Mouse (Mus musculus): ENCODE data around the gene Hhat. TPM values are rescaled to one million over a fixed set of nuclear protein-coding genes. Genes with fewer than 3 reads are reported as not detected.

Gene Hhat
- polyA plus RNA-seq, 1 experiment: not detected

DNA sequence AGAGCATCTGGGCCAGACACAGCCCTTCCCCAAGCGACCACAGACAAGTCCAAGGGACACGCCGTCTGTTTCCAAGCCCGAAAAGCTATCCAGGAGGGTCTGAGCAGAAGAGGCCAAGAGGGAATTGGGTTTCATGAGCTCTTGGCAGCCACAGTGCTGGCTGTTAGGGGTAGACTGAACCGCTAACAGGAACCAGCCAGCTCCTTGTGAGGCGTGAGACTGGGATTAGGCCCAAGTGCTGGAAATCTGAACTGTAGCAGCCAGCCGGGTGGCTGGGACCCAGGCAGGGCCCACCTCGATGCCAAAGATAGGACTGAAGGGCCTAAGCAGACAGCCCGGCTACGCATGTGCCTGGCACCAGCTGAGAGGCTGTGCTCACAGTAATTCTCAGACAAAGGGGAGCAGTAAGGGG, 18.1 kb upstream of the Hhat start:
- Histone ChIP-seq H3K9me3 (ENCODE audit: control insufficient read depth, low read length) (no peaks in the 10 kb centered on the region), H3K36me3 (ENCODE audit: control insufficient read depth) (no peaks in the 10 kb centered on the region), H3K27me3 (ENCODE audit: control insufficient read depth) (no peaks in the 10 kb centered on the region), H3K4me3 (replicated peaks) (no peak overlapping the region), H3K4me1 (ENCODE audit: control insufficient read depth) (no peaks in the 10 kb centered on the region; the same call in 1 of the 2 replicates)
- TF ChIP-seq GATA1 (IDR thresholded peaks at IDR 0.05; ENCODE audit: low read length): no peak

DNA sequence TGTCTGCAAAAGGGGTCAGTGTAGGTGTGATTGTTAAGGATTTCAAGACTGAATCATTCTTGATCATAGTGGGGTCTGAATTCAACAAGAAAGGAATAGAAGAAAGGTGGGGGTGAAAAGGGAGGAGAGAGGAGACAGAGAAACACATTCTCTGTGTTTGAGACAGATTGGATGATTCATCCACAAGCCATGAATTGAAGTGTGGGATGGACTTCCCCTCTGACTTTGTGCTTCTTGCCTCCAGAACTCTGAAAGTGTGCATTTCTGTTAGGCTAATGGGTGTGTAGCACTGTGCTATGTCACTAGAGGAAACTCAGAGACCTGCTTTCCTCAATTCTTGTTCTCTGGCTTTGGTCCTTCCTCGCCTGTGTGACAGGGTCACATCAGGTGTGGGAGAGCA, 15.2 kb upstream of the Hhat start:
- no peaks in the 10 kb centered on the region for H3K36me3 ChIP-seq (ENCODE audit: control insufficient read depth)
- no peaks in the 10 kb centered on the region for H3K9me3 ChIP-seq (ENCODE audit: control insufficient read depth, low read length)
- H3K4me1 ChIP-seq (ENCODE audit: control insufficient read depth): no peaks in the 10 kb centered on the region
- no peak for TF ChIP-seq GATA1 (IDR thresholded peaks at IDR 0.05; ENCODE audit: low read length)
- no peak for TF ChIP-seq TAL1 (IDR thresholded peaks at IDR 0.05; ENCODE audit: low read length)
- no peak overlapping the region for H3K4me3 ChIP-seq (replicated peaks)
- H3K27me3 ChIP-seq (ENCODE audit: control insufficient read depth): no peaks in the 10 kb centered on the region

DNA sequence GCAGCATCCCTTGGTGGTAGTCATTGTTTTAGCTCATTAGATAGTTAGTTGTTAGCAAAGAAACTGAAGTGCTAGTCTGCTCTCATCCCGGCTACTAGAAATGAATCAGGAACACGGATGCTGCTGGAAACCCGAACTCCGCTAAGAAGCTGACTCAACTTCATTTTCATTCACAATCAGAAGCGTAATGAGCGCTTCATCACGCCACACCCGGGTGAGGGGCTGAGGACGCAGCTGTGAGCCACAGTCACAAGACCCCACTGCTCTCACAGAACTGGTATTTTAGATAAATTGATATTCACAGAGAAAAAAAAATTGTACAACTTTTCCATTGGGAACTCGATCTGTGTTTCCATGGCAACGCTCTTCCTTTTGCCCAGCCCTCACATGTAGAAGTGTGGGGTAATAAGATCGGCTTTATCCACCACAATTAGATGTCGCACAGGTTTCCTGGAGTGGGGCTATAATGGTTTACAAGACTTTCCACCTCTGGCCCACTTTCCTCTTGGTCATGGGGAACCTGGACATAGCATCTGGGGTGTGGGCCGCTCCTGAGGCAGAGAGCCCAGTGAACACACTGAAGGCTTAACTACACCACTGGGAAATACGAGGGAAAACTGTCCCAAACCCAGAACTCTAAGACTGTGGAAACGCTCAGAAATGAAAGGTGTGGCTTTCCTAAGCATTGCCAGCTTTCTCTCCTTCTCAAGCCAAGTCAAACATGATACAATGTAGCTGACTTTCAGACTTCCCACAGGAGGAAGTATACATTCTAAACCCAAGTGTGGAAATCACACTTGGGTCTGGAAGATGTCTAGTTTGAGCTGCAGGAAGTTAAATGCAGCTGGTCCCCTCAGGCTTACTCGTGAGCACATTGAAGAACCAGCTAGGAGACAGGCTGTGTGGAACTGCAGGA, 14.3 kb upstream of the Hhat start:
- TF ChIP-seq TAL1 (IDR thresholded peaks at IDR 0.05; ENCODE audit: low read length) (no peak), GATA1 (IDR thresholded peaks at IDR 0.05; ENCODE audit: low read length) (no peak)
- Histone ChIP-seq H3K27me3 (ENCODE audit: control insufficient read depth) (no peaks in the 10 kb centered on the region), H3K9me3 (ENCODE audit: control insufficient read depth, low read length) (no peaks in the 10 kb centered on the region), H3K36me3 (ENCODE audit: control insufficient read depth) (no peaks in the 10 kb centered on the region), H3K4me1 (ENCODE audit: control insufficient read depth) (no peaks in the 10 kb centered on the region), H3K4me3 (replicated peaks) (no peak overlapping the region)

DNA sequence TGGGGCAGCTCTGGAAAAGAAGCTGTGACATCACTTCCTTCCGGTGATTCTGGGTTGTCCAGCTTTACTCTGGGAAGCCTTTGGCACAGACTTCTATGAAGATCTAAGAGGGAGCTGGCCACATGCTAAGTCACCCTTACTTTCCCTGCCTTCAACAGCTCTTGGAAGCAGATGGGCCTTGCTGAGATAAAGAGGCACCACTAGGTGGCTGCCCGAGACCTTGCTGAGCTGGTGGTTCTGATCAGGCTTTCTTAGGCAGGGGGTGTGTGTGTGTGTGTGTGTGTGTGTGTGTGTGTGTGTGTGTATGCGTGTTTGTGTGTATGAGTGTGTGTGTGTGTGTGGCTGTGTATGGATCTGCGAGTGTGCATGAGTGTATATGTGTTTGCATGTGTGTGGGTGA, 13.4 kb upstream of the Hhat start:
- TF ChIP-seq TAL1 (IDR thresholded peaks at IDR 0.05; ENCODE audit: low read length) (no peak), GATA1 (IDR thresholded peaks at IDR 0.05; ENCODE audit: low read length) (no peak)
- no peak overlapping the region for H3K4me3 ChIP-seq (replicated peaks)
- H3K9me3 ChIP-seq (ENCODE audit: control insufficient read depth, low read length): no peaks in the 10 kb centered on the region
- H3K27me3 ChIP-seq (ENCODE audit: control insufficient read depth): no peaks in the 10 kb centered on the region
- H3K4me1 ChIP-seq (ENCODE audit: control insufficient read depth): no peaks in the 10 kb centered on the region
- H3K36me3 ChIP-seq (ENCODE audit: control insufficient read depth): no peaks in the 10 kb centered on the region

DNA sequence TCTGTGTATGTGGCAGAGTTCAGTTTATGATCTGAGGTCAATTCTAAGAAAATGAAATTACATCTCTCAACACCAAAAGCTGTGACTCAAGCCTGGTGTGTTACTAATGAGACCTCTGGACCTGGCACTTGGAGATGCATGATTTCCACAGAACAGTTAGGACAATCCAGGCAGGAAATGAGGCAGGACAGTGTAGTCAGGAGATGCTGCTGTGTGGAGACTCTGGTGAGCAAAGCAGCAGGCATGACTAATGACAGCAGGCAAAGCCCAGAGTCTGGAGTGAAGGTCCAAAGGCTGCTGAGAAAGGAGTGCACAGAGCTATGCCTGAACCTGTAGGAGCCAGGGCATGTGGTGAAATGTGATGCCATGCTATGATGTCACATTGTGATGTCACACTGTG, 10.2 kb upstream of the Hhat start:
- H3K36me3 ChIP-seq (ENCODE audit: control insufficient read depth): no peaks in the 10 kb centered on the region
- TF ChIP-seq TAL1 (IDR thresholded peaks at IDR 0.05; ENCODE audit: low read length) (no peak), GATA1 (IDR thresholded peaks at IDR 0.05; ENCODE audit: low read length) (no peak)

DNA sequence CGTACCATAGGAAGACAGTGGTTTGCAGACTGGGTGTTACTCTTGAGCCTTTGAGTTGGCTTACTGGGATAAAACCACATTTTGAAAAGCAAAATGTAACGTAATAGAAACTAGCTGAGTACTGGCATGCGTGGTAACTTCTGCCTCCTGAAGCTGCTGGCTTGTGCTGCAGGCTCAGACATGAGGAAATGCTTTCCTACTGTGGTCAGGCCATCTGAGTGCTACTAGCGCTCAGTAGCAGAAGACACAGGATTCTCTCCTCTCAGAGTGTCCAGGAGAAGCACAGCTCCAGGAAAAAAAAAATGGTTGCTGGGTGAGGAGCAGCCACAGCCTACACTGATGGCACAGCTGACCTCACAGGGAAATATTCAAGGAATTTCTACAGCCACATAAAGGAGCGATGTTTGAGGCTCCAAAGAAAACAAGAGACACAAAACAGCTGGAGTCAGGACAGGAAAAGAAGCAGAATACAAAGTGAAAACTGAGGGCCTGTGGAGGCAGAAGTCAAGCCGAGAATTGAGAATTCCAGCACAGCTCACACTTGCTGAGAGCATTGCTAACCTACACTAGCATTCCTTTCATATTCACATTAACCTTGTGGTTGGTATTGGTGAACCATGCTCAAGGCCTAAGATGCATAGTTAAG, 8.0 kb upstream of the Hhat start:
- H3K36me3 ChIP-seq (ENCODE audit: control insufficient read depth): no peaks in the 10 kb centered on the region
- no peak overlapping the region for H3K4me3 ChIP-seq (replicated peaks)
- no peak for TF ChIP-seq GATA1 (IDR thresholded peaks at IDR 0.05; ENCODE audit: low read length)
- TF ChIP-seq TAL1 (IDR thresholded peaks at IDR 0.05; ENCODE audit: low read length): no peak
- no peaks in the 10 kb centered on the region for H3K27me3 ChIP-seq (ENCODE audit: control insufficient read depth)
- no peaks in the 10 kb centered on the region for H3K9me3 ChIP-seq (ENCODE audit: control insufficient read depth, low read length)
- no peaks in the 10 kb centered on the region for H3K4me1 ChIP-seq (ENCODE audit: control insufficient read depth)

More for the DNA sequence above, 10.2 kb upstream of the Hhat start:
- Histone ChIP-seq H3K9me3 (ENCODE audit: control insufficient read depth, low read length) (no peaks in the 10 kb centered on the region), H3K27me3 (ENCODE audit: control insufficient read depth) (no peaks in the 10 kb centered on the region), H3K4me1 (ENCODE audit: control insufficient read depth) (no peaks in the 10 kb centered on the region), H3K4me3 (replicated peaks) (no peak overlapping the region)

DNA sequence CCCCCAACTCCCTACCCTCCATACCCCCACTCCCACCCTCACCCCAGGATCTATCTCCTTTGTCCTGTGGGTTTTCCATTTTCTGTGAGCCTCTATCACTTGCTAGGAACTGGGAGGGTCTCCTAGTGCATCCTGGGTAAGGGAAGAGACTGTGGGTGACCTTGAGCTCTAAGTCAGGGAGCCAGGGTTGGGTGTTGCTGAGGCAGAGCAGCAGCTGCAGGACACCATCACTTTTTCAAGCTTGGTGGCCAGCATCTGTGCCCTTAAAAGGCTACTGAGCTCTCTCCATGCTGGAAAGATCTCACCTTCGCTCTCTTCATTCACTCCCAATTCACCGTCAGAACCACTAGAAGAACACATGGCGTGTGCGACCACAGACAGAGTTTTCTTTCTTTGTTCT, 7.2 kb upstream of the Hhat start:
- TF ChIP-seq GATA1 (IDR thresholded peaks at IDR 0.05; ENCODE audit: low read length) (no peak), TAL1 (IDR thresholded peaks at IDR 0.05; ENCODE audit: low read length) (no peak)
- H3K27me3 ChIP-seq (ENCODE audit: control insufficient read depth): no peaks in the 10 kb centered on the region
- H3K36me3 ChIP-seq (ENCODE audit: control insufficient read depth): no peaks in the 10 kb centered on the region
- no peak overlapping the region for H3K4me3 ChIP-seq (replicated peaks)
- no peaks in the 10 kb centered on the region for H3K9me3 ChIP-seq (ENCODE audit: control insufficient read depth, low read length)
- no peaks in the 10 kb centered on the region for H3K4me1 ChIP-seq (ENCODE audit: control insufficient read depth)

DNA sequence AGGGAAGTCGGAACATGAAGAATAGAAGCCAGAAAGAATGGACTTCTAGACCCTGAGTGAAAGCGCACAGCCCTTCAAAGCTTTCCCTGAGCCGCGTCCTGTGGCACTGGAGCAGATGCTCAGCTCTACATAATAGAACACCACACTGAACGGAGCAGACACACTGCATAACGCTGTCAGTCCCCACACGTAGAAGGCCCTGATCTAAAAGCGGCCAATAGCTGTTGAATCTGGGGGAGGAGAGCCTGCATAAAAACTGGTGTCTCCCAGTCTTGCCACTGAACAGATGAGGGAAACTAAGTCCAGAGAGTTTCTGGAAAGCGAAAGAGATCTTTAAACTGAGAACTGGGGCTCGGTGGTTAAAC, 911 bp downstream of the Hhat start:
- Histone ChIP-seq H3K4me3 (replicated peaks) (peak overlapping the region; percentile 62), H3K4me1 (ENCODE audit: control insufficient read depth) (peaks cover 7% of the 10 kb centered on the region), H3K36me3 (ENCODE audit: control insufficient read depth) (no peaks in the 10 kb centered on the region), H3K27me3 (ENCODE audit: control insufficient read depth) (peaks cover 13% of the 10 kb centered on the region), H3K9me3 (ENCODE audit: control insufficient read depth, low read length) (no peaks in the 10 kb centered on the region)
- TF ChIP-seq TAL1 (IDR thresholded peaks at IDR 0.05; ENCODE audit: low read length) (no peak), GATA1 (IDR thresholded peaks at IDR 0.05; ENCODE audit: low read length) (no peak)

DNA sequence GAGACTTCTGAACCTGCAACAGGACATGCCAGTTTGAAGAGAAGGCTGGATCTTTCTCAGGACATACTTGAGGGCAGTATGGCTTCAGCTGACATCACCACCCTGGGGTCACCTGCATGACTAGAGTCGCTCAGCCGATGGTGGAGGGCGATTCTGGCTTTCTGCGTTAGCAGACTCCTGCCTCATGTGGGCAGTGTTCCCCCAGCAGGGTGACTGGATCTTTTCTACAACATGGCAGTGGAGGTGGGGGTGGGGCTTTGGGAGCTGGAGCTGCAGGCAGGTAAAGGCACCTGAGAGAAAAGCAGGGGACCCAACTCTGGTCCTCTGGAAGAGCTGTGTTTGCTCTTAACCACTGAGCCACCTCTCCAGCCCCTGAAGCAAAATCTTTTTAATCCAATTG, 5.5 kb downstream of the Hhat start:
- no peak overlapping the region for H3K4me3 ChIP-seq (replicated peaks)
- no peaks in the 10 kb centered on the region for H3K9me3 ChIP-seq (ENCODE audit: control insufficient read depth, low read length)
- TF ChIP-seq GATA1 (IDR thresholded peaks at IDR 0.05; ENCODE audit: low read length): no peak
- no peak for TF ChIP-seq TAL1 (IDR thresholded peaks at IDR 0.05; ENCODE audit: low read length)
- H3K36me3 ChIP-seq (ENCODE audit: control insufficient read depth): no peaks in the 10 kb centered on the region
- H3K27me3 ChIP-seq (ENCODE audit: control insufficient read depth): peaks cover 4% of the 10 kb centered on the region
- H3K4me1 ChIP-seq (ENCODE audit: control insufficient read depth): peaks cover 2% of the 10 kb centered on the region

All from erythroblast, embryonic 14.5 days (primary cell).